Mouse (Mus musculus) liver, postnatal 0 days (tissue): ENCODE results near the gene Stk26. TPM values are rescaled to one million over a fixed set of nuclear protein-coding genes. Genes with fewer than 3 reads are reported as not detected.

ENCODE experiments used
- ATAC-seq: fragments of 200-750 bp; cut with Nextera tagmentation; 2 replicates; pipeline ENCODE4 v1.8.0; 2017; ENCODE audit warnings: mild to moderate bottlenecking, moderate library complexity
- DNase-seq: peaks from one replicate; pipeline ENCODE4 v3.0.0-alpha.2; 2016
- H3K27ac ChIP-seq: fragments of 300-500 bp; sonication (generic); 2 replicates; pipeline ENCODE4 v1.5.1; 2014; ENCODE audit warnings: antibody characterized with exemption, moderate library complexity, mild to moderate bottlenecking, low read depth
- H3K27me3 ChIP-seq: fragments of 300-500 bp; sonication (generic); 2 replicates; pipeline ENCODE4 v1.6.1; 2014; ENCODE audit warnings: low read length, control low read depth, mixed read lengths; ENCODE audit not compliant: insufficient read depth
- H3K36me3 ChIP-seq: fragments of 300-500 bp; sonication (generic); replicated peaks from 2 replicates; pipeline ENCODE4 v1.6.1; 2014; ENCODE audit warnings: mild to moderate bottlenecking, control low read depth, low read length, moderate library complexity, mixed read lengths; ENCODE audit not compliant: insufficient read depth
- H3K4me1 ChIP-seq: fragments of 300-500 bp; sonication (generic); 2 replicates; pipeline ENCODE4 v1.6.1; 2014; ENCODE audit warnings: antibody characterized with exemption, mild to moderate bottlenecking, control low read depth; ENCODE audit not compliant: insufficient read depth
- H3K4me2 ChIP-seq: fragments of 300-500 bp; sonication (generic); 2 replicates; pipeline ENCODE4 v1.6.1; 2014; ENCODE audit warnings: low read depth, mild to moderate bottlenecking, low read length, moderate library complexity, mixed read lengths
- H3K4me3 ChIP-seq: fragments of 300-500 bp; sonication (generic); 2 replicates; pipeline ENCODE4 v1.5.1; 2014; ENCODE audit warnings: low read depth, low read length
- H3K9ac ChIP-seq: fragments of 300-500 bp; sonication (generic); replicated peaks from 2 replicates; pipeline ENCODE4 v1.6.1; 2014; ENCODE audit warnings: mild to moderate bottlenecking, moderate library complexity
- H3K9me3 ChIP-seq: fragments of 300-500 bp; sonication (generic); 2 replicates; pipeline ENCODE4 v1.6.1; 2016; ENCODE audit warnings: mild to moderate bottlenecking, control low read depth, low read length, mixed read lengths
- CTCF ChIP-seq: sonication (generic); IDR thresholded peaks from 2 replicates; pipeline ENCODE4 v1.5.1; 2016; ENCODE audit warnings: antibody characterized with exemption, low read depth
- EP300 ChIP-seq: IDR thresholded peaks from 2 replicates; pipeline ENCODE4 v1.6.1; 2016; ENCODE audit warnings: antibody characterized with exemption, low read depth, mild to moderate bottlenecking
- WGBS: fragments of 180-500 bp; shearing (Covaris S2); extraction: QIAGEN DNeasy Blood & Tissue Kit; methylation state at CpG from one replicate; pipeline ENCODE4 v1.1.7; 2014; ENCODE audit not compliant: insufficient replicate concordance; 5-methylcytosine and 5-hydroxymethylcytosine counted together
- polyA plus RNA-seq: library from polyadenylated mRNA; unstranded; fragments of >200 nt; fragmentation: Nextera tagmentation; extraction: Ambion mirVana; gene quantifications from 2 replicates; pipeline ENCODE4 v1.2.1, GENCODE M21; 2015

Gene Stk26
- polyA plus RNA-seq, 1 experiment from 2014 or later, result 3.9 TPM

- H3K4me1 ChIP-seq, result no peaks in the 10 kb centered on the region
- no peak overlapping the region for H3K9ac ChIP-seq
- ATAC-seq (no peak), DNase-seq (no peak)
- no peaks in the 10 kb centered on the region for H3K36me3 ChIP-seq
- TF ChIP-seq CTCF (no peak), EP300 (no peak)
- H3K27me3 ChIP-seq, result no peaks in the 10 kb centered on the region
- no peak overlapping the region for H3K4me2 ChIP-seq
- WGBS, result 60% methylated on average over 6 of the region's 6 CpGs
- no peak overlapping the region for H3K4me3 ChIP-seq
- no peaks in the 10 kb centered on the region for H3K9me3 ChIP-seq
- H3K27ac ChIP-seq, result no peak overlapping the region
These were observed 17.0 kb upstream of the Stk26 start for GRCm38 (mm10) chrX:50823856-50824255.

GRCm38 (mm10) chrX:50835592-50835991 lies 5.3 kb upstream of the Stk26 start:
- ATAC-seq, result no peak
- Histone ChIP-seq H3K36me3 (no peaks in the 10 kb centered on the region), H3K4me3 (no peak overlapping the region), H3K27me3 (no peaks in the 10 kb centered on the region), H3K9me3 (no peaks in the 10 kb centered on the region), H3K4me2 (peak overlapping the region; percentile 38), H3K27ac (peak overlapping the region; percentile 60), H3K9ac (no peak overlapping the region), H3K4me1 (no peaks in the 10 kb centered on the region)
- no peak for DNase-seq
- TF ChIP-seq CTCF (no peak), EP300 (no peak)
- 60% methylated on average over 3 of the region's 3 CpGs for WGBS

GRCm38 (mm10) chrX:50836029-50836691 lies 4.7 kb upstream of the Stk26 start:
- 33% methylated on average over 10 of the region's 10 CpGs for WGBS
- H3K27me3 ChIP-seq, result no peaks in the 10 kb centered on the region
- no peaks in the 10 kb centered on the region for H3K4me1 ChIP-seq
- no peaks in the 10 kb centered on the region for H3K9me3 ChIP-seq
- no peaks in the 10 kb centered on the region for H3K36me3 ChIP-seq
- H3K9ac ChIP-seq, result no peak overlapping the region
- no peak for TF ChIP-seq EP300
- no peak for TF ChIP-seq CTCF
- H3K4me2 ChIP-seq, result peak overlapping the region; percentile 38
- DNase-seq, result no peak
- H3K4me3 ChIP-seq, result no peak overlapping the region
- ATAC-seq, result no peak
- peak overlapping the region; percentile 60 for H3K27ac ChIP-seq

GRCm38 (mm10) chrX:50841587-50841986 lies 740 bp downstream of the Stk26 start:
- Histone ChIP-seq H3K27ac (peak overlapping the region; percentile 60; the same call in 1 of the 2 replicates), H3K4me1 (no peaks in the 10 kb centered on the region), H3K27me3 (no peaks in the 10 kb centered on the region), H3K36me3 (no peaks in the 10 kb centered on the region), H3K9me3 (no peaks in the 10 kb centered on the region), H3K4me2 (peak overlapping the region; percentile 81), H3K9ac (peak overlapping the region; percentile 14), H3K4me3 (peak overlapping the region; percentile 60)
- WGBS, result 17% methylated on average over 19 of the region's 23 CpGs
- ATAC-seq (peak; percentile 69), DNase-seq (peak; percentile 21)
- TF ChIP-seq EP300, result no peak
- no peak for TF ChIP-seq CTCF

GRCm38 (mm10) chrX:50842046-50842445 lies 1.2 kb downstream of the Stk26 start:
- Histone ChIP-seq H3K4me3 (peak overlapping the region; percentile 60), H3K36me3 (no peaks in the 10 kb centered on the region), H3K4me1 (no peaks in the 10 kb centered on the region), H3K27ac (no peak overlapping the region), H3K4me2 (peak overlapping the region; percentile 81), H3K9ac (peak overlapping the region; percentile 21), H3K27me3 (no peaks in the 10 kb centered on the region), H3K9me3 (no peaks in the 10 kb centered on the region)
- DNase-seq (peak; percentile 13), ATAC-seq (peak; percentile 42; the same call in 1 of the 2 replicates)
- no peak for TF ChIP-seq CTCF
- no peak for TF ChIP-seq EP300
- WGBS, result 29% methylated on average over 9 of the region's 9 CpGs

GRCm38 (mm10) chrX:50850428-50851184 lies 9.8 kb downstream of the Stk26 start:
- Histone ChIP-seq H3K36me3 (no peaks in the 10 kb centered on the region), H3K27ac (0 out of 2 replicates have a peak overlapping the region, but pooled peaks have one; percentile 11), H3K27me3 (no peaks in the 10 kb centered on the region), H3K4me2 (no peak overlapping the region), H3K4me1 (no peaks in the 10 kb centered on the region), H3K9ac (no peak overlapping the region), H3K4me3 (no peak overlapping the region), H3K9me3 (no peaks in the 10 kb centered on the region)
- no peak for TF ChIP-seq CTCF
- no peak for TF ChIP-seq EP300
- 42% methylated on average over 6 of the region's 6 CpGs for WGBS
- DNase-seq (peak; percentile 15), ATAC-seq (peak; percentile 59; the same call in 1 of the 2 replicates)
